ENCODE assay signal across 26 mouse cellular contexts in the genomic region with DNA sequence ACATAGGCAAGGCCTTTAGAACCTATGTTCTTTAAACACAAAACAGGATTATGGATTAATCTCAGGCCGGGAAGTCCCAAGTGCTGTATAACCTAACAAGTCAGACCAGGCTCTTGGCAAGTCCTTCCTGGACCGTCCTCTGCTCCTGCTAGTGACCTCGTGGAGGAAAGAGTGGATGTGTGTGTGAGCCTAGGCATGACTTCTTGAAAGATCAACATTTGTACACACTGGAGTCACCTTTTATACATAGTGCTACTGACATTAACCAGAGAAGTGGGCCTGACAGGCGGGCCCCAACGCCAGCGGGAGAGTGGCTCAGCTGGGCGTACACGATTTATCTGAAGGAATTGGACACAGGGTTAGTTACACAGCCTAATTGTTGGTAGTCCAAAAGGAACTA.
DNase-seq lines count a peak whose midpoint lies in the region; ATAC-seq and TF ChIP-seq lines count a peak whose summit lies in the region.
"Had no signal": no experiment of that assay in that cellular context is flagged by ENCODE, and none has a peak within 500 bp of the region (broad histone marks: within the 10 kb centered on the region; RNA-seq: fewer than 3 reads in every experiment).

No protein-coding gene starts in this region.

- no peaks in the 10 kb centered on the region for H3K27me3 ChIP-seq in heart, embryonic 14.5 days (ENCODE audit: control insufficient read depth, insufficient read depth, low read length)
- no peaks in the 10 kb centered on the region for H3K27me3 ChIP-seq in lung, embryonic 16.5 days (ENCODE audit: control insufficient read depth, insufficient read depth, low read depth, low read length)
- H3K27me3 ChIP-seq: forebrain, embryonic 15.5 days; hindbrain, embryonic 13.5 days; limb, embryonic 15.5 days; liver, embryonic 15.5 days had no signal

- peaks cover 17 to 24% of the 10 kb centered on the region in 2 experiments for H3K4me1 ChIP-seq in heart, embryonic 14.5 days (ENCODE audit: control insufficient read depth in 2 of 2, insufficient read depth in 2 of 2, low read length in 2 of 2)
- H3K4me1 ChIP-seq in lung, embryonic 16.5 days (replicated peaks; ENCODE audit: control insufficient read depth, insufficient read depth, low read length) = peaks cover 6% of the 10 kb centered on the region
- no peaks in the 10 kb centered on the region for H3K4me1 ChIP-seq in lung, adult 2 months (ENCODE audit: control insufficient read depth, insufficient read depth, low read length)
- H3K4me1 ChIP-seq: forebrain, embryonic 15.5 days; hindbrain, embryonic 13.5 days; liver, embryonic 15.5 days had no signal

- peak; percentile 80 for ATAC-seq in heart, embryonic 14.5 days (ENCODE audit: insufficient number of reproducible peaks, insufficient read depth, low FRiP score, low read depth)
- ATAC-seq in lung, embryonic 16.5 days (ENCODE audit: low read depth) = 0 out of 2 replicates have a peak, but pooled peaks have one; percentile 20
- ATAC-seq: activated CD4-positive, CD25-positive, alpha-beta regulatory T cell, adult 4 months; forebrain, embryonic 15.5 days; intestine, embryonic 16.5 days had no signal

- no peak for DNase-seq in heart, adult 9 months (ENCODE audit: low spot score in 2 of 2)
- no peak for DNase-seq in lung, adult 2 months
- peak; percentile 4 for DNase-seq in heart, postnatal 4 days
- peak; percentile 6 for DNase-seq in yolk sac, embryonic 10.5 days (ENCODE audit: low spot score)
- no peak for DNase-seq in left cerebral cortex, adult 2 months (ENCODE audit: extremely low spot score in 1 of 2, low spot score in 2 of 2)
- DNase-seq: adrenal gland, adult 8-10 months; cerebellum, adult 18-20 months; cerebellum, postnatal 14 days; gastrocnemius, postnatal 10 days; kidney, adult 9 months; kidney, postnatal 25 days; layer of hippocampus, postnatal 36 days; lung, postnatal 14 days; right cerebral cortex, adult 18-20 months; right cerebral cortex, postnatal 4 days; thymus, adult 2 months; thymus, postnatal 4 days had no signal

- peak overlapping the region; percentile 55 to 65 for H3K27ac ChIP-seq in heart, embryonic 14.5 days (replicated peaks in 1 of 2; ENCODE audit: control insufficient read depth in 1 of 2, insufficient read depth in 1 of 2, low read depth in 2 of 2, low read length in 2 of 2)
- H3K27ac ChIP-seq in lung, embryonic 16.5 days (ENCODE audit: low read length) = no peak overlapping the region
- H3K27ac ChIP-seq in left cerebral cortex, adult 2 months = no peak overlapping the region
- H3K27ac ChIP-seq: forebrain, embryonic 15.5 days; hindbrain, embryonic 13.5 days; limb, embryonic 15.5 days; liver, embryonic 15.5 days had no signal

- intact Hi-C loops in left cerebral cortex, adult 2 months (cut with DNase I) = no loop called here

- no peaks in the 10 kb centered on the region for H3K36me3 ChIP-seq in heart, embryonic 14.5 days (ENCODE audit: control insufficient read depth, insufficient read depth, low read length)
- H3K36me3 ChIP-seq in lung, embryonic 16.5 days (ENCODE audit: control insufficient read depth, insufficient read depth, low read length) = no peaks in the 10 kb centered on the region
- H3K36me3 ChIP-seq: forebrain, embryonic 15.5 days; hindbrain, embryonic 13.5 days; limb, embryonic 15.5 days; liver, embryonic 15.5 days had no signal

- no peak overlapping the region for H3K9ac ChIP-seq in heart, embryonic 14.5 days (ENCODE audit: low read length)
- H3K9ac ChIP-seq in lung, embryonic 16.5 days (ENCODE audit: low read length) = no peak overlapping the region
- H3K9ac ChIP-seq: forebrain, embryonic 15.5 days; hindbrain, embryonic 13.5 days; limb, embryonic 15.5 days; liver, embryonic 15.5 days had no signal

- H3K4me2 ChIP-seq in heart, embryonic 14.5 days (ENCODE audit: low read length) = no peak overlapping the region
- H3K4me2 ChIP-seq in lung, embryonic 16.5 days (ENCODE audit: low read depth, low read length) = no peak overlapping the region
- H3K4me2 ChIP-seq: forebrain, embryonic 15.5 days; hindbrain, embryonic 13.5 days; limb, embryonic 15.5 days; liver, embryonic 15.5 days; midbrain, embryonic 11.5 days had no signal

- TF ChIP-seq POLR2A in lung, adult 2 months (IDR thresholded peaks at IDR 0.05; ENCODE audit: borderline replicate concordance, extremely low read depth, low read depth, low read length) = no peak

- WGBS in heart, embryonic 14.5 days = 30% methylated on average over 8 of the region's 8 CpGs
- WGBS in lung, embryonic 16.5 days = 34% methylated on average over 8 of the region's 8 CpGs
- WGBS in lung, adult 2 months = 57% methylated on average over 8 of the region's 8 CpGs

- no peak overlapping the region for H3K4me3 ChIP-seq in heart, embryonic 14.5 days (ENCODE audit: control insufficient read depth in 1 of 2, insufficient read depth in 1 of 2, low read depth in 1 of 2, low read length in 2 of 2)
- no peak overlapping the region for H3K4me3 ChIP-seq in lung, embryonic 16.5 days (ENCODE audit: low read length)
- H3K4me3 ChIP-seq in lung, adult 2 months (replicated peaks; ENCODE audit: extremely low read depth, low read depth, low read length) = no peak overlapping the region
- no peak overlapping the region for H3K4me3 ChIP-seq in left cerebral cortex, adult 2 months
- H3K4me3 ChIP-seq: forebrain, embryonic 15.5 days; hindbrain, embryonic 13.5 days; limb, embryonic 15.5 days; liver, embryonic 15.5 days had no signal

- TF ChIP-seq CTCF in lung, adult 2 months (IDR thresholded peaks at IDR 0.05; ENCODE audit: insufficient read depth, low read length) = no peak
- no peak for TF ChIP-seq CTCF in left cerebral cortex, adult 2 months (IDR thresholded peaks at IDR 0.05)

- no peaks in the 10 kb centered on the region for H3K9me3 ChIP-seq in heart, embryonic 14.5 days (ENCODE audit: control insufficient read depth, low read length)
- H3K9me3 ChIP-seq in lung, embryonic 16.5 days (ENCODE audit: control insufficient read depth, low read length) = no peaks in the 10 kb centered on the region
- H3K9me3 ChIP-seq: forebrain, embryonic 15.5 days; hindbrain, embryonic 13.5 days; limb, embryonic 15.5 days; liver, embryonic 15.5 days had no signal

Comparison
In these comparisons a context has a peak if more than half of its experiments do, and no peak if none do; other contexts are left out.
1. DNase-seq: peak in heart, postnatal 4 days (single experiment) and yolk sac, embryonic 10.5 days (single experiment); none in heart, adult 9 months (0 of 2), lung, adult 2 months (single experiment) and left cerebral cortex, adult 2 months (0 of 2).
2. H3K27ac ChIP-seq: peak in heart, embryonic 14.5 days (2 of 2); none in lung, embryonic 16.5 days (single experiment) and left cerebral cortex, adult 2 months (single experiment).